Mouse (Mus musculus): ENCODE data around the gene Agbl4. TPM values are rescaled to one million over a fixed set of nuclear protein-coding genes. Genes with fewer than 3 reads are reported as not detected.

Gene Agbl4
- polyA plus RNA-seq, 1 experiment: not detected

DNA sequence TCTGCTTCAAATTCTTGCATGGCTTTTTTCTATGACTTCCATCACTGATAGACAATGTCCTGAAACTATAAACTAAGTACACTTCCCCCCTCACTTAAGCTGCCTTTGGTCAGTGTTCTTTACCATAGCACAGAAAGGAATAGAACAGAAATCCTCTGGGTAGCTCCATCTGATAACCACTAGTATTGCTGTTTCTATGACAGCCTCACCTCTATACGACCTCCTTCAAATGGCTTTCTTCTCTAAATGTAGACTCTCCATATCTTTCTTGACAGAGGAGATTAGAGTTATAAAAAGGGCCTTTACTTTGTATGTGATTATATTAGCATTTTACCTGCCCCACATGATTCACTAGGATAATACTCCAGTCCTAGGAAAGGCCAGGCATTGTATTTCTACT is 413.5 kb downstream of the Agbl4 start:
- Histone ChIP-seq H3K4me1 (ENCODE audit: control insufficient read depth, insufficient read depth, low read length) (no peaks in the 10 kb centered on the region), H3K4me3 (ENCODE audit: insufficient read depth, low read depth, low read length) (no peak overlapping the region), H3K27ac (ENCODE audit: insufficient read depth, low read depth, low read length) (no peak overlapping the region)
- 86% methylated on average over 1 of the region's 1 CpGs for WGBS
- TF ChIP-seq CTCF (IDR thresholded peaks at IDR 0.05; ENCODE audit: insufficient read depth, low read depth, low read length): no peak
- TF ChIP-seq POLR2A (IDR thresholded peaks at IDR 0.05; ENCODE audit: insufficient read depth, low read depth, low read length): no peak

DNA sequence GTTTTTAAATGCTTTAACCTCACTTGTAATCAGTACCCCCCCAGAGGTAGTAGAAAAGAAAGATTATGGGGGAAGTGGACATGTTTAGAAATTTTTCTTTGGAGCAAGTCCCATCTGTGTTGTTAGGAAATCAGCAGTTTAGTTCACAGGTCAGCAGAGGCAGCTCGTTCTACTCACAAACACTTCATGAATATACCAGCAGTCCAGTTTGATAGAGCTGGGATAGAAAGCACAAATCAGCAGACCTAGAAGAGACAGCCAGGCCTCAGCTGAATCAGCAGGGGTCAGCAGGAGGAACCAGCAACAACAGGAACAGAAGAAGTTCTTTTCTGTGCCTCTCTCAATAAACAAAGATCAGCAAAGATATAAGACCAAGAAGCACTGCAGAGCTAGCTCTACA is 435.3 kb downstream of the Agbl4 start:
- 46% methylated on average over 1 of the region's 1 CpGs for WGBS
- Histone ChIP-seq H3K4me3 (ENCODE audit: insufficient read depth, low read depth, low read length) (no peak overlapping the region), H3K4me1 (ENCODE audit: control insufficient read depth, insufficient read depth, low read length) (no peaks in the 10 kb centered on the region), H3K27ac (ENCODE audit: insufficient read depth, low read depth, low read length) (no peak overlapping the region)
- TF ChIP-seq CTCF (IDR thresholded peaks at IDR 0.05; ENCODE audit: insufficient read depth, low read depth, low read length) (no peak), POLR2A (IDR thresholded peaks at IDR 0.05; ENCODE audit: insufficient read depth, low read depth, low read length) (no peak)

DNA sequence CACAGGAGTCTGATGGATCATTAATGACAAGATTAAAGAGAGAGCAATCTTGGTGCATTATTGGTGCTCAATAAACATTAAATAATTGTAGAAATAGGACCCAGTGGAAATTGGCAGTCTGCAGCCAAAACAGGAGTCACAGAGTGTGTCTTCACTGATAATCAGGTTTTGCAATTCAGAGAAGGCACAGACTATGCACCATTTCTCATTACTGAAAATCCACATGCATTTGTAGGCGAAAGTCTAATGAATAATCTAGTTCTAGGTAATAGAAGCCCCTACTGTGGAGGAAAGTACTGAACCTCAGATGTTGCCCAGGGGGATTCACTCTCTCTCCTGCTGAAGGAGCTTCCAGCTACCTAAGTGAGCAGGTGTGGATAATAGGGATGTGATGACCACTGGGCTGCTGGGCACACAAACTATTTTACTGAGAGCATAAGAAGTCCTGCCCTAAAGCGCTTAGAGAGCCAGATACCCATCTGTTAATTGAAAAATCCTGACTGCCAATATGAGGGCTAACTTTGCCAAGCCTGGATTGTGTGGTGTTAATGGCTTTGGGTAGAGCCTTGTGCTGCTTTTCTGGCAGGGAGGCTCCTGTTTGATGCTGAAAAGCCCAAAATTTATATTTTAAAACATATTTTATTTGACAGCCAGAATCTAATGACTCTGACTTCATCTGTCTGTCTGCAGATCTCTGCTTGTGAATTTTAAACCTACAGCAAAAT is 482.4 kb downstream of the Agbl4 start:
- WGBS: 61% methylated on average over 2 of the region's 2 CpGs
- no peaks in the 10 kb centered on the region for H3K4me1 ChIP-seq (ENCODE audit: control insufficient read depth, insufficient read depth, low read length)
- no peak for TF ChIP-seq POLR2A (IDR thresholded peaks at IDR 0.05; ENCODE audit: insufficient read depth, low read depth, low read length)
- TF ChIP-seq CTCF (IDR thresholded peaks at IDR 0.05; ENCODE audit: insufficient read depth, low read depth, low read length): no peak
- H3K4me3 ChIP-seq (ENCODE audit: insufficient read depth, low read depth, low read length): no peak overlapping the region
- no peak overlapping the region for H3K27ac ChIP-seq (ENCODE audit: insufficient read depth, low read depth, low read length)

DNA sequence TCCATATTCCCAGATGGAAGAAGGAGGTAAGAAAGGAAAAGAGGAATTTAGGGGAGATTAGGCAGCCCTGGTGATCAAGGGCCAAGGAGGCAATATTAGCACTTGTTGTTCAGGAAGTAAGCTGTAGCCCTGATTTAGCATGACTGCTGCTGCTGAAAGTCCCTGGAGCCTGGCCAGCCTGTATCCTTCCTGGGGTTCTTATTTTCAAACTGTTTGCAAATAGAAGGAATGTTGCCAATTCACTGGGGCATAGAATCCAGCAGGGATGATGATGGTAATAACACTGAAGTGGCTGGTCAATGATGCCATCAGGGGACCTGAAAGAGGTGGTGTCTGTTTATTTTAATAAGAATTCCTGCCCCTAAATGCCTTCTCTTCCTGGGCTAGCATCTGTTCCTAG is 518.6 kb downstream of the Agbl4 start:
- H3K4me1 ChIP-seq (ENCODE audit: control insufficient read depth, insufficient read depth, low read length): no peaks in the 10 kb centered on the region
- no peak overlapping the region for H3K4me3 ChIP-seq (ENCODE audit: insufficient read depth, low read depth, low read length)
- TF ChIP-seq POLR2A (IDR thresholded peaks at IDR 0.05; ENCODE audit: insufficient read depth, low read depth, low read length) (no peak), CTCF (IDR thresholded peaks at IDR 0.05; ENCODE audit: insufficient read depth, low read depth, low read length) (no peak)
- no peak overlapping the region for H3K27ac ChIP-seq (ENCODE audit: insufficient read depth, low read depth, low read length)

DNA sequence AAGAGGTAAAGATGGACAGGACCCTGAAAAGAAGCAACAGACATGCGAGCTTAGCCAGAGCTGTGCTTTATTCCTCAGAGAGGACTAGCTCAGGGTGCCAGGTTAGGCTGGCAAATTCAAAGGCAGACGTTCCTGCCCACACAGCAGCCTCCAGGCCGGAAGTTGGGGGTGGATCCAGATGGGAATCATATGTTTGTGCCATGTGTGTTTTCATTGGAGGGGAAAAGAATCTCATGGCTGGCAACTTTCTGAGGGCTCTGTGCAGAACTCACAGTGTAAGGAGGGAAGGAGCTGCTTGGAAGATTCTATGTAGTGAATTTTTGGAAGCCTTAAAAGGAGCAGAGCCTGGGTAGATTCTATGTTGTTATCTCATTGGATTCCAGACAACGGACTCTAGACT is 519.1 kb downstream of the Agbl4 start:
- 38% methylated on average over 4 of the region's 4 CpGs for WGBS
- Histone ChIP-seq H3K4me1 (ENCODE audit: control insufficient read depth, insufficient read depth, low read length) (no peaks in the 10 kb centered on the region), H3K4me3 (ENCODE audit: insufficient read depth, low read depth, low read length) (no peak overlapping the region), H3K27ac (ENCODE audit: insufficient read depth, low read depth, low read length) (no peak overlapping the region)
- no peak for TF ChIP-seq CTCF (IDR thresholded peaks at IDR 0.05; ENCODE audit: insufficient read depth, low read depth, low read length)
- TF ChIP-seq POLR2A (IDR thresholded peaks at IDR 0.05; ENCODE audit: insufficient read depth, low read depth, low read length): no peak

DNA sequence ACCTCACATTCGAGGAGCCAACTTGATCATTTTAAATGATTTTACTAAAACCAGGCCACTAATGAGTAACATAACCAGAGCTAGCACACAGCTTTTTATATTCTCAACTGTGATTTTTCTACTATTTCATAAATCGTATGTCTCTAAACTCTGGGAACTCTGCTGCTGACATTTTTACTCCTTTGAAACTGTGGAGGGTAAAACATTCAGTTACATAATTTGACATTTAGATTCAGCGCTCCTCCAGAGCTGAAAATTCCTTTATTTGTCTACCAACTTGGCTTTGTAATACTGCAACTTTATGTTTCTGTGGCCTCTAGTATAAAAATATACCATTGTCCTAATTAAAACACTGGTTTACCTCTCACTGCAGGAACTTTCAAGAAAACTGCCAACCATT is 523.6 kb downstream of the Agbl4 start:
- no peaks in the 10 kb centered on the region for H3K4me1 ChIP-seq (ENCODE audit: control insufficient read depth, insufficient read depth, low read length)
- WGBS: 83% methylated on average over 3 of the region's 3 CpGs
- H3K27ac ChIP-seq (ENCODE audit: insufficient read depth, low read depth, low read length): no peak overlapping the region
- TF ChIP-seq CTCF (IDR thresholded peaks at IDR 0.05; ENCODE audit: insufficient read depth, low read depth, low read length) (no peak), POLR2A (IDR thresholded peaks at IDR 0.05; ENCODE audit: insufficient read depth, low read depth, low read length) (no peak)
- no peak overlapping the region for H3K4me3 ChIP-seq (ENCODE audit: insufficient read depth, low read depth, low read length)

DNA sequence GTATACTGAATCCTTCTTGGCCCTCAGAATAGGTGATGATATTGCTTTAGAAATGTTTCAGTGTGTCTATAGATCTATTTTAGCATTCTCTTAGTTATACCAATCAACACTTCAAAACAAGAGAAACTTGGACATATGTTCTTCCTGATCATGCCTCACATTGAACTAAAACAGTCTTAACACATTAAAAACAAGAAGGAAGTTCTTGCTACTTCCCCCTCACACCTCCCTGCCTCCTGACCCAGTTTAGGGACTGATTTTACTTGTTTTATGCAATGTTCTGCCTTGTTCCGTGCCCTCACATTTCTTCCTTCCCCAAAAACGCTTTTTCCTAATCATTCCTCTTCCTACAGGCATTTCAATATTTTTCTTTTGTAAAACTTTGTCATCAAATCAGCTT is 604.2 kb downstream of the Agbl4 start:
- H3K27ac ChIP-seq (ENCODE audit: insufficient read depth, low read depth, low read length): no peak overlapping the region
- 78% methylated on average over 2 of the region's 2 CpGs for WGBS

DNA sequence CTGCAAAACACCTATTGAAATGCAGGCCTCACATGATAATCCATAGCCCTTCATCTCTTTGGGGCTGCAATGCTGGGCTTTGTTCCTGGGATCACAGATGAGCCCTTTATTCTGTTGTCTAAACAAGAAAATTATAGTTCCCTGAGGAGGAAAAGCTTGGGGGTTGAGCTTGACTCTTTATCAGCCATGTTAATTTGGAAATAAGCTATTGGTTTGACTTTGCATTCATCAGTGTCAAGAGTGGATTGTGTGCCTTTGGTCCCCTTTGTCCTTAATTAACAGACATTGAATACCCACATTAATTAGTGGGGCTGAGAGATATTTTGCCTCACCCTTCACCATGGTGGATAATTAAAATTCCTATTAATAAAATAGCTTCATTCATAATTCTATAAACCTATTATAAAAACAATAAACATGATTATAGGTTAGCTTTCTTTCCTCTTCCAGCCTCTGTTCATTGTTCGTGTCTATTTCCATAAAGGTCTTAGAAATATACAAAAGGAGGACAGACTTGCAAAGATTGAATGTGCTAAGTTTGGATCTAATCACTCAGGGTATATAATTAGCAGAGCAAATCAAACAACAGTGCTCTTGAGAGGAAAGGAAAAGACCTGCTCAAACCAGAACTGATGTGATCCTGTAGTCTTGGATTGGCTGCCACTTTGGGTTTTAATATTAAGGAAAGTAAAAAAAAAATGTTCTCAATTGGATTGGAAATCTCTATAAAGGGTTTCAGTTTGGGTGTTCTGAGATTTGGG is 607.4 kb downstream of the Agbl4 start:
- WGBS: 22% methylated on average over 1 of the region's 1 CpGs
- no peak overlapping the region for H3K27ac ChIP-seq (ENCODE audit: insufficient read depth, low read depth, low read length)
- H3K4me1 ChIP-seq (ENCODE audit: control insufficient read depth, insufficient read depth, low read length): no peaks in the 10 kb centered on the region
- TF ChIP-seq CTCF (IDR thresholded peaks at IDR 0.05; ENCODE audit: insufficient read depth, low read depth, low read length) (no peak), POLR2A (IDR thresholded peaks at IDR 0.05; ENCODE audit: insufficient read depth, low read depth, low read length) (no peak)
- no peak overlapping the region for H3K4me3 ChIP-seq (ENCODE audit: insufficient read depth, low read depth, low read length)

More for the DNA sequence above, 604.2 kb downstream of the Agbl4 start:
- no peak overlapping the region for H3K4me3 ChIP-seq (ENCODE audit: insufficient read depth, low read depth, low read length)
- TF ChIP-seq POLR2A (IDR thresholded peaks at IDR 0.05; ENCODE audit: insufficient read depth, low read depth, low read length) (no peak), CTCF (IDR thresholded peaks at IDR 0.05; ENCODE audit: insufficient read depth, low read depth, low read length) (no peak)
- no peaks in the 10 kb centered on the region for H3K4me1 ChIP-seq (ENCODE audit: control insufficient read depth, insufficient read depth, low read length)

DNA sequence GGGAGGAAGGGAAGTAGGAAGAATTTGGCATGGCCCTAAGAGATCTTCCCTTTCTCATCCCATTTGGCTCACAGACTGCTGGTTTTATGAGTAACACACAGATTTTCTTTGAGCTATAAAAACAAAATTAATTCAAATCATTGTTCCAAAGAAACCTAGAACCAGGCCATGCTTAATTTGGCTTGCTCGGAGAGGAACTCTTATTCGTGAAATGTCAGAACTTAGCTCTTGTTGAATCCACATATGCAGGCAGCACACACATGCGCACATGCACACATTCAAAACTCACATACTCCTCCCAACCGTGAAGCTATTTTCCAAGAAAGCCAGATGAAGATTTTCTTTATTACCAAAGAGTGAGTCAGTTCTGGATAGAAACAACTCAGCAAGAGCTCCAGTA is 621.9 kb downstream of the Agbl4 start:
- no peaks in the 10 kb centered on the region for H3K4me1 ChIP-seq (ENCODE audit: control insufficient read depth, insufficient read depth, low read length)
- WGBS: 91% methylated on average over 4 of the region's 4 CpGs
- H3K27ac ChIP-seq (ENCODE audit: insufficient read depth, low read depth, low read length): no peak overlapping the region
- TF ChIP-seq CTCF (IDR thresholded peaks at IDR 0.05; ENCODE audit: insufficient read depth, low read depth, low read length): no peak
- no peak for TF ChIP-seq POLR2A (IDR thresholded peaks at IDR 0.05; ENCODE audit: insufficient read depth, low read depth, low read length)
- H3K4me3 ChIP-seq (ENCODE audit: insufficient read depth, low read depth, low read length): no peak overlapping the region

All from olfactory bulb, adult 2 months (tissue).